Mouse (Mus musculus) lung, postnatal 10 days (tissue): ENCODE measurements at regions not wholly inside any gene's neighbourhood (a gene's known extent, or its start where the extent isn't known, plus 50 kb on each side); places are given as distances from the start of the nearest gene placed in this dataset.
"Not testable (repeated sequence)": the region's sequence is repeated elsewhere in the genome, so short reads cannot be mapped to it uniquely, and the experiment has no call there.

Source experiments
- DNase-seq: peaks from one replicate; pipeline ENCODE4 v3.0.0; 2021

- DNase-seq = peak; percentile 47
These were observed 71.0 kb upstream of the Prl4a1 start for GRCm38 (mm10) chr13:27945062-27945461.

- not testable (repeated sequence) for DNase-seq
These were observed 55.6 kb upstream of the Prl4a1 start for GRCm38 (mm10) chr13:27960421-27960820.

- not testable (repeated sequence) for DNase-seq
These were observed 53.6 kb upstream of the Prl4a1 start for GRCm38 (mm10) chr13:27962381-27962780.

GRCm38 (mm10) chr13:27966021-27966420 lies 50.0 kb upstream of the Prl4a1 start:
- not testable (repeated sequence) for DNase-seq
